Mouse (Mus musculus): ENCODE results near the gene Anapc2. TPM values are rescaled to one million over a fixed set of nuclear protein-coding genes. Genes with fewer than 3 reads are reported as not detected.

Anapc2 gene
- polyA plus RNA-seq, 2 experiments, result 117 to 121 TPM

DNA sequence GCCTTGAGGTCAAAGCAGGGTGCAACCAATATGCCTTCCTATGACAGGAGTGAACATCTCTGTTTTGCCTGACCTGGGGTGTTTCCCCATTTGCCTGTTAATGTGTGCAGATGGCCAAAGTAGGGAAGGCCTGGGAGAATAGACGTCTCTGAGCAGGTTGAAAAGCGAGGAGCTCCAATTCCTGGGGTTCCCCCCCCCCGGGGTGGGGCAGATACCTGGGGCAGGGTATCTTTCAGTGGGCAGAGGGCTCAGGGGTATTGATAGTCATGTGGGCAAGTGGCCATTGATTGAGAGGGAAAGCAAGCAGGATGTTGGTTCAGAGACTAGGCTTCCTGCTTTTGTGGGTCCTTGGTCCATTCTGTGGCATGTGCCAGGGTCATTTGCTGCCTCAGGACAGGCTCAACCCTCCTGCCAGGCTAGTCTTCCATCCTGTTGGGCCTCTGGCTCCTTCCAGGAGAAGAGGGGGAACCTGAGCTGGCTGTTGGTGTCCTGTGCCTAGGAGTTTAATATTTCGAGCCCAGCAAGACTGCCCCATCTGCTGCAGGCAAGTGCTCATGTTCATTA lies 4.5 kb upstream of the Anapc2 start:
- no peak for ATAC-seq (ENCODE audit: low FRiP score, low read depth)
- no peak overlapping the region for H3K9ac ChIP-seq (ENCODE audit: low read depth, low read length, severe bottlenecking)
- H3K9me3 ChIP-seq (ENCODE audit: control insufficient read depth, low read length), result no peaks in the 10 kb centered on the region
- peaks cover 17% of the 10 kb centered on the region for H3K4me1 ChIP-seq (ENCODE audit: control insufficient read depth, insufficient read depth, low read length)
- H3K27me3 ChIP-seq (ENCODE audit: control insufficient read depth, insufficient read depth, low read length), result peaks cover 13% of the 10 kb centered on the region; the same call in 1 of the 2 replicates
- H3K36me3 ChIP-seq (ENCODE audit: control insufficient read depth, insufficient read depth, low read length), result peaks cover 26% of the 10 kb centered on the region
- DNase-seq (ENCODE audit: low spot score), result no peak
- H3K4me2 ChIP-seq (replicated peaks; ENCODE audit: low read depth, low read length, severe bottlenecking), result no peak overlapping the region
- whole genome bisulfite sequencing, result 66% methylated on average over 4 of the region's 4 CpGs
- H3K4me3 ChIP-seq (replicated peaks; ENCODE audit: low read length), result no peak overlapping the region
- TF ChIP-seq POLR2A (IDR thresholded peaks at IDR 0.05; ENCODE audit: borderline replicate concordance, extremely low read depth, insufficient read depth, insufficient read length), result no peak
- H3K27ac ChIP-seq (replicated peaks; ENCODE audit: low read depth, low read length), result no peak overlapping the region

DNA sequence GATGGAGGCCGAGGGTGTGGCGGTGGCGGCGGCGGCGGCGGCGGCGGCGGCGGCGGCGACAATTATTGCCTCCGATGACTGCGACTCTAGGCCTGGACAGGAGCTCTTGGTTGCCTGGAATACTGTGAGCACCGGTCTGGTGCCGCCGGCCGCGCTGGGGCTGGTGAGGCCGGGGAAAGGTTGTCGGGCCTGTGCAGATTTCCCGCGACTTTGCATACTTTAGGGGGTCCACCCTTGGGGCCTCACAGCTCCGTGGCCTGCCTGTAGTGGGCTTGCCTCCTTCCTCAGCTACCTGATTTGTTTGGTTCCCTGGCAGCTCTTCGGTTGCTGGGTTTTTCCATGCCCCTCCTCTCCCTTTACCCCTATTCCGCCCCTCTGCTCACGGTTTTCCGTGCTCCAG lies 237 bp downstream of the Anapc2 start:
- Histone ChIP-seq H3K36me3 (ENCODE audit: control insufficient read depth, insufficient read depth, low read length) (peaks cover 68% of the 10 kb centered on the region), H3K27ac (replicated peaks; ENCODE audit: low read depth, low read length) (peak overlapping the region; percentile 58; the same call in 1 of the 2 replicates), H3K4me3 (replicated peaks; ENCODE audit: low read length) (peak overlapping the region; percentile 88), H3K4me1 (ENCODE audit: control insufficient read depth, insufficient read depth, low read length) (peaks cover 14% of the 10 kb centered on the region), H3K9me3 (ENCODE audit: control insufficient read depth, low read length) (no peaks in the 10 kb centered on the region), H3K9ac (ENCODE audit: low read depth, low read length, severe bottlenecking) (peak overlapping the region; percentile 84), H3K4me2 (replicated peaks; ENCODE audit: low read depth, low read length, severe bottlenecking) (peak overlapping the region; percentile 87), H3K27me3 (ENCODE audit: control insufficient read depth, insufficient read depth, low read length) (no peaks in the 10 kb centered on the region)
- 0% methylated on average over 18 of the region's 29 CpGs for WGBS
- ATAC-seq (ENCODE audit: low FRiP score, low read depth), result peak; percentile 50
- TF ChIP-seq POLR2A (IDR thresholded peaks at IDR 0.05; ENCODE audit: borderline replicate concordance, extremely low read depth, insufficient read depth, insufficient read length), result no peak
- DNase-seq (ENCODE audit: low spot score), result no peak

DNA sequence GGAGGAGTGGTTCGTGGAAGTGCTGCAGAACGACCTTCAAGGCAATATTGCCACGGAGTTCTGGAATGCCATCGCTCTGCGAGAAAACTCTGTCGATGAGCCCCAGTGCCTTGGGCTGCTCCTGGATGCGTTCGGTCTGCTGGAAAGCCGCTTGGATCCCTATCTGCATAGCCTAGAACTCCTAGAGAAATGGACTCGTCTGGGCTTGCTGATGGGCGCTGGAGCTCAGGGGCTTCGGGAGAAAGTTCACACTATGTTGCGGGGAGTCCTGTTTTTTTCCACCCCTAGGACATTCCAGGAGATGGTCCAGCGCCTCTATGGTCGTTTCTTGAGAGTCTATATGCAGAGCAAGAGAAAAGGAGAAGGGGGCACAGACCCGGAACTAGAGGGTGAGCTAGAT lies 732 bp downstream of the Anapc2 start:
- H3K4me3 ChIP-seq (replicated peaks; ENCODE audit: low read length), result peak overlapping the region; percentile 88
- DNase-seq (ENCODE audit: low spot score), result no peak

DNA sequence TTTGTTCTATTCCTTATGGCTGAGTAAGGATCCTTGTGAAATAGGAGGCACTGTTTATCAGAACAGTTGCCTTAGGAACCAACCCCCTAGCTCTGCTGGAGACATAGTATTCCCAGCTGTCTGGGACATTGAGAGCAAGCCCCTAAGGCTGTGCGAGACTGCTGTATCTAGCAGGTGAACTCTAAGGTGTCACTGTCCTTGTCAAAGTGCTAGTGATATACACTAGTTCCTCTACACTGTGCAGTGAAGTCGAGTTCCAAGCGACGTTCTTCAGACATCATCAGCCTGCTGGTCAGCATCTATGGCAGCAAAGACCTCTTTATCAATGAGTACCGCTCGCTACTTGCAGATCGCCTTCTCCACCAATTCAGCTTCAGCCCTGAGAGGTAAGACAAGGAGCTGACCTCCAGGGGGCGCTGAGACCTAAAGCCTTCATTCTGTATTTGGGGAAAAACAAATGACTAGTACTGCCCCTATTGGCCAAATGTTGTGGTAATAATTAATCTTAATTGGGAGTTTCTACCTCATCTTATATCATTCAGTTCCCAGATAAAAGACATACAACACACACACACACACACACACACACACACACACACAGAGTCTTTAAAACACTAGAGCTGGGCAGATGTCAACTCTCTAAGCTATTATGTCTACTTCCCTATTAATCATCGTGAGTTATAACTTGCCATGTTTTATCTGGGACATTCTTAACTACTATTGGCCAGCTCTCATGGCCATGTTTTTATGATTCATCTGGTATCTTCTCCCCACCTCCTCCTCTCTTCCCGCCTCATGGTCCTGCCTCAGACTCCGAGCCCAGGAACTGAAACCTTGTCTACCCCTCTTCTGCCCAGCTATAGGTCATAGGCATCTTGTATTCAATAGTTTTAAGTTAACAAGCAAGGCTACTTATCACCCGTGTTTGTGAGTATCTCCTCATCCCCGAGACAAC lies 6.9 kb downstream of the Anapc2 start:
- peak; percentile 81 for DNase-seq (ENCODE audit: low spot score)

More for the DNA sequence above, 732 bp downstream of the Anapc2 start:
- Histone ChIP-seq H3K4me2 (replicated peaks; ENCODE audit: low read depth, low read length, severe bottlenecking) (peak overlapping the region; percentile 87), H3K9ac (ENCODE audit: low read depth, low read length, severe bottlenecking) (peak overlapping the region; percentile 84), H3K27ac (replicated peaks; ENCODE audit: low read depth, low read length) (no peak overlapping the region), H3K4me1 (ENCODE audit: control insufficient read depth, insufficient read depth, low read length) (peaks cover 14% of the 10 kb centered on the region), H3K27me3 (ENCODE audit: control insufficient read depth, insufficient read depth, low read length) (no peaks in the 10 kb centered on the region), H3K9me3 (ENCODE audit: control insufficient read depth, low read length) (no peaks in the 10 kb centered on the region), H3K36me3 (ENCODE audit: control insufficient read depth, insufficient read depth, low read length) (peaks cover 73% of the 10 kb centered on the region)
- ATAC-seq (ENCODE audit: low FRiP score, low read depth), result no peak
- TF ChIP-seq POLR2A (IDR thresholded peaks at IDR 0.05; ENCODE audit: borderline replicate concordance, extremely low read depth, insufficient read depth, insufficient read length), result no peak
- WGBS, result 33% methylated on average over 16 of the region's 16 CpGs

DNA sequence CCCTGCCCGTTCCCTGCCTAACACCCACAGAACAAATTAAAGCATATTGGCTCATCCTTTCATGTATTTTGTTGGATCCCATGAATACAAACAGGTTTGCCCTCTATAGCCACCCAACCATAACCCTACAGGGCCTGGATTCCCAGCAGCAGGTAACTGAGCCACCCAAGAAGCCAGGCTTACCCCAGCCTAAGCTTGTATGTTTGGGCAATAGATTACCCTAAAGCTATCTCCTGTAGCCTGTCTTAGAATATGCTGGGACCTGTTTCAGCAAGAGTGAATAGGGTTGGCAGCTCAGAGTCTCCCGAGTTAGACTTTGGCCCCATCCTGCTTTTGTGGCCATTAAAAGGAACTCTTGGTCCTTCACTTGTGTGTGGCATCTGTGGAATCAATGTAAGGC lies 13.3 kb downstream of the Anapc2 start:
- no peaks in the 10 kb centered on the region for H3K9me3 ChIP-seq (ENCODE audit: control insufficient read depth, low read length)
- no peak overlapping the region for H3K4me3 ChIP-seq (replicated peaks; ENCODE audit: low read length)
- no peak overlapping the region for H3K9ac ChIP-seq (ENCODE audit: low read depth, low read length, severe bottlenecking)
- H3K4me1 ChIP-seq (ENCODE audit: control insufficient read depth, insufficient read depth, low read length), result no peaks in the 10 kb centered on the region
- peaks cover 54% of the 10 kb centered on the region for H3K36me3 ChIP-seq (ENCODE audit: control insufficient read depth, insufficient read depth, low read length)
- 80% methylated on average over 2 of the region's 2 CpGs for WGBS
- no peak overlapping the region for H3K4me2 ChIP-seq (replicated peaks; ENCODE audit: low read depth, low read length, severe bottlenecking)
- no peak for ATAC-seq (ENCODE audit: low FRiP score, low read depth)
- no peak overlapping the region for H3K27ac ChIP-seq (replicated peaks; ENCODE audit: low read depth, low read length)
- peaks cover 29% of the 10 kb centered on the region for H3K27me3 ChIP-seq (ENCODE audit: control insufficient read depth, insufficient read depth, low read length)
- DNase-seq (ENCODE audit: low spot score), result no peak
- no peak for TF ChIP-seq POLR2A (IDR thresholded peaks at IDR 0.05; ENCODE audit: borderline replicate concordance, extremely low read depth, insufficient read depth, insufficient read length)

More for the DNA sequence above, 6.9 kb downstream of the Anapc2 start:
- WGBS, result 67% methylated on average over 13 of the region's 13 CpGs
- peaks cover 98% of the 10 kb centered on the region for H3K36me3 ChIP-seq (ENCODE audit: control insufficient read depth, insufficient read depth, low read length)
- H3K4me1 ChIP-seq (ENCODE audit: control insufficient read depth, insufficient read depth, low read length), result no peaks in the 10 kb centered on the region
- no peak overlapping the region for H3K9ac ChIP-seq (ENCODE audit: low read depth, low read length, severe bottlenecking)
- H3K4me3 ChIP-seq (replicated peaks; ENCODE audit: low read length), result no peak overlapping the region
- ATAC-seq (ENCODE audit: low FRiP score, low read depth), result peak; percentile 30; the same call in 1 of the 2 replicates
- no peaks in the 10 kb centered on the region for H3K9me3 ChIP-seq (ENCODE audit: control insufficient read depth, low read length)
- TF ChIP-seq POLR2A (IDR thresholded peaks at IDR 0.05; ENCODE audit: borderline replicate concordance, extremely low read depth, insufficient read depth, insufficient read length), result no peak
- no peak overlapping the region for H3K27ac ChIP-seq (replicated peaks; ENCODE audit: low read depth, low read length)
- no peak overlapping the region for H3K4me2 ChIP-seq (replicated peaks; ENCODE audit: low read depth, low read length, severe bottlenecking)
- no peaks in the 10 kb centered on the region for H3K27me3 ChIP-seq (ENCODE audit: control insufficient read depth, insufficient read depth, low read length)

Measured in limb, embryonic 14.5 days (tissue).